Mouse (Mus musculus) neural tube, embryonic 12.5 days (tissue): Measurements from ENCODE around the gene Vmn1r195. TPM values are rescaled to one million over a fixed set of nuclear protein-coding genes. Genes with fewer than 3 reads are reported as not detected.
"Not testable (repeated sequence)": the region's sequence is repeated elsewhere in the genome, so short reads cannot be mapped to it uniquely, and the experiment has no call there.

Source experiments
- ATAC-seq: fragments of 200-750 bp; cut with Nextera tagmentation; 2 replicates; pipeline ENCODE4 v1.8.0; 2017; ENCODE audit warnings: low read depth, mild to moderate bottlenecking, moderate TSS enrichment, moderate library complexity; ENCODE audit not compliant: low FRiP score
- H3K27ac ChIP-seq: fragments of 300-500 bp; sonication (generic); 2 replicates; pipeline ENCODE4 v1.5.1; 2016
- H3K27me3 ChIP-seq: fragments of 300-500 bp; sonication (generic); replicated peaks from 2 replicates; pipeline ENCODE4 v1.6.1; 2016; ENCODE audit warnings: mild to moderate bottlenecking
- H3K36me3 ChIP-seq: fragments of 300-500 bp; sonication (generic); 2 replicates; pipeline ENCODE4 v1.6.1; 2016; ENCODE audit warnings: mild to moderate bottlenecking
- H3K4me1 ChIP-seq: fragments of 300-500 bp; sonication (generic); 2 replicates; pipeline ENCODE4 v1.6.1; 2016
- H3K4me2 ChIP-seq: fragments of 300-500 bp; sonication (generic); replicated peaks from 2 replicates; pipeline ENCODE4 v1.6.1; 2016; ENCODE audit warnings: mild to moderate bottlenecking
- H3K4me3 ChIP-seq: fragments of 300-500 bp; sonication (generic); 2 replicates; pipeline ENCODE4 v1.5.1; 2016
- H3K9ac ChIP-seq: fragments of 300-500 bp; sonication (generic); 2 replicates; pipeline ENCODE4 v1.6.1; 2016; ENCODE audit warnings: mild to moderate bottlenecking
- H3K9me3 ChIP-seq: fragments of 300-500 bp; sonication (generic); 2 replicates; pipeline ENCODE4 v1.6.1; 2016; ENCODE audit warnings: mild to moderate bottlenecking
- whole genome bisulfite sequencing: fragments of 180-500 bp; shearing (Covaris S2); methylation state at CpG from one replicate; pipeline ENCODE4 v1.1.7; 2016; 5-methylcytosine and 5-hydroxymethylcytosine counted together
- polyA plus RNA-seq: library from polyadenylated mRNA; unstranded; fragments of >200 nt; fragmentation: Nextera tagmentation; extraction: Ambion mirVana; gene quantifications from 2 replicates; pipeline ENCODE4 v1.2.1, GENCODE M21; 2016

Gene Vmn1r195
- not detected in 2 replicates for polyA plus RNA-seq

GRCm38 (mm10) chr13:22270222-22270621 lies at the start of gene Vmn1r195:
Gene Vmn1r195 (plus strand): TSS chr13:22270522.
- H3K27ac ChIP-seq, H3K9me3 ChIP-seq, H3K9ac ChIP-seq, H3K36me3 ChIP-seq, H3K4me1 ChIP-seq, H3K4me3 ChIP-seq, ATAC-seq, H3K27me3 ChIP-seq, H3K4me2 ChIP-seq: not testable (repeated sequence)
- WGBS: 96% methylated on average over 1 of the region's 1 CpGs

GRCm38 (mm10) chr13:22223060-22223459 lies 47.3 kb upstream of the Vmn1r195 start, which contains the start of gene Vmn1r193:
Gene Vmn1r193 (minus strand): TSS chr13:22223160.
- not testable (repeated sequence) for H3K27ac ChIP-seq, H3K36me3 ChIP-seq, H3K27me3 ChIP-seq, H3K9me3 ChIP-seq, H3K4me3 ChIP-seq, H3K9ac ChIP-seq, H3K4me1 ChIP-seq, ATAC-seq, H3K4me2 ChIP-seq
- WGBS: 87% methylated on average over 1 of the region's 1 CpGs

- Histone ChIP-seq H3K27me3 (no peaks in the 10 kb centered on the region), H3K27ac (no peak within 1 kb of the TSS), H3K9ac (no peak within 1 kb of the TSS), H3K9me3 (no peaks in the 10 kb centered on the region), H3K4me3 (no peak within 1 kb of the TSS), H3K4me1 (no peaks in the 10 kb centered on the region), H3K4me2 (no peak within 1 kb of the TSS), H3K36me3 (no peaks in the 10 kb centered on the region)
- no peak for ATAC-seq
- 56% methylated on average over 1 of the region's 1 CpGs for WGBS
Measured at GRCm38 (mm10) chr13:22243915-22244314, 26.4 kb upstream of the Vmn1r195 start, which contains the start of gene Vmn1r194. Gene Vmn1r194 (plus strand): TSS chr13:22244215.

GRCm38 (mm10) chr13:22271721-22272120 lies 1.4 kb downstream of the Vmn1r195 start:
- Histone ChIP-seq H3K4me2 (no peak overlapping the region), H3K4me1 (no peaks in the 10 kb centered on the region), H3K27ac (no peak overlapping the region), H3K27me3 (no peaks in the 10 kb centered on the region), H3K4me3 (no peak overlapping the region), H3K36me3 (no peaks in the 10 kb centered on the region), H3K9ac (no peak overlapping the region), H3K9me3 (no peaks in the 10 kb centered on the region)
- ATAC-seq: no peak
- WGBS: 57% methylated on average over 2 of the region's 2 CpGs

- WGBS: 78% methylated on average over 2 of the region's 2 CpGs
- H3K27me3 ChIP-seq: no peaks in the 10 kb centered on the region
- no peak overlapping the region for H3K27ac ChIP-seq
- H3K9ac ChIP-seq: no peak overlapping the region
- no peak for ATAC-seq
- H3K36me3 ChIP-seq: no peaks in the 10 kb centered on the region
- H3K4me1 ChIP-seq: no peaks in the 10 kb centered on the region
- no peaks in the 10 kb centered on the region for H3K9me3 ChIP-seq
- H3K4me3 ChIP-seq: no peak overlapping the region
- no peak overlapping the region for H3K4me2 ChIP-seq
Measured at GRCm38 (mm10) chr13:22284578-22284977, 14.3 kb downstream of the Vmn1r195 start.

- H3K27ac ChIP-seq: no peak within 1 kb of the TSS
- H3K4me2 ChIP-seq: no peak within 1 kb of the TSS
- no peaks in the 10 kb centered on the region for H3K36me3 ChIP-seq
- H3K4me3 ChIP-seq: no peak within 1 kb of the TSS
- no peaks in the 10 kb centered on the region for H3K9me3 ChIP-seq
- 80% methylated on average over 2 of the region's 2 CpGs for WGBS
- no peaks in the 10 kb centered on the region for H3K27me3 ChIP-seq
- no peaks in the 10 kb centered on the region for H3K4me1 ChIP-seq
- no peak within 1 kb of the TSS for H3K9ac ChIP-seq
- no peak for ATAC-seq
Measured at GRCm38 (mm10) chr13:22289620-22290019, 19.3 kb downstream of the Vmn1r195 start, which contains the start of gene Vmn1r196. Gene Vmn1r196 (plus strand): TSS chr13:22289920.

GRCm38 (mm10) chr13:22308075-22308474 lies 37.8 kb downstream of the Vmn1r195 start:
- H3K4me1 ChIP-seq, H3K9ac ChIP-seq, H3K4me3 ChIP-seq, ATAC-seq, H3K36me3 ChIP-seq, H3K27me3 ChIP-seq, H3K9me3 ChIP-seq, H3K4me2 ChIP-seq, H3K27ac ChIP-seq: not testable (repeated sequence)
- 88% methylated on average over 5 of the region's 5 CpGs for WGBS

- Histone ChIP-seq H3K4me3 (no peak overlapping the region), H3K9ac (no peak overlapping the region), H3K27me3 (no peaks in the 10 kb centered on the region), H3K36me3 (no peaks in the 10 kb centered on the region), H3K4me2 (no peak overlapping the region), H3K27ac (no peak overlapping the region), H3K9me3 (no peaks in the 10 kb centered on the region), H3K4me1 (no peaks in the 10 kb centered on the region)
- no peak for ATAC-seq
- WGBS: 78% methylated on average over 2 of the region's 2 CpGs
Measured at GRCm38 (mm10) chr13:22315361-22315760, 45.0 kb downstream of the Vmn1r195 start.

- H3K4me1 ChIP-seq: no peaks in the 10 kb centered on the region
- no peaks in the 10 kb centered on the region for H3K36me3 ChIP-seq
- H3K4me2 ChIP-seq: no peak overlapping the region
- no peak overlapping the region for H3K27ac ChIP-seq
- 88% methylated on average over 2 of the region's 2 CpGs for whole genome bisulfite sequencing
- no peaks in the 10 kb centered on the region for H3K27me3 ChIP-seq
- no peak overlapping the region for H3K9ac ChIP-seq
- no peak for ATAC-seq
- H3K4me3 ChIP-seq: no peak overlapping the region
- no peaks in the 10 kb centered on the region for H3K9me3 ChIP-seq
Measured at GRCm38 (mm10) chr13:22317366-22317765, 47.0 kb downstream of the Vmn1r195 start.

GRCm38 (mm10) chr13:22320091-22320490 lies 49.8 kb downstream of the Vmn1r195 start:
- Histone ChIP-seq H3K4me2 (no peak overlapping the region), H3K27ac (no peak overlapping the region), H3K9me3 (no peaks in the 10 kb centered on the region), H3K27me3 (no peaks in the 10 kb centered on the region), H3K36me3 (no peaks in the 10 kb centered on the region), H3K4me1 (no peaks in the 10 kb centered on the region), H3K9ac (no peak overlapping the region), H3K4me3 (no peak overlapping the region)
- no peak for ATAC-seq

- H3K9me3 ChIP-seq: no peaks in the 10 kb centered on the region
- no peak within 1 kb of the TSS for H3K9ac ChIP-seq
- no peak within 1 kb of the TSS for H3K4me2 ChIP-seq
- H3K36me3 ChIP-seq: no peaks in the 10 kb centered on the region
- no peaks in the 10 kb centered on the region for H3K4me1 ChIP-seq
- H3K27me3 ChIP-seq: no peaks in the 10 kb centered on the region
- no peak within 1 kb of the TSS for H3K27ac ChIP-seq
- H3K4me3 ChIP-seq: no peak within 1 kb of the TSS
- ATAC-seq: no peak
Measured at GRCm38 (mm10) chr13:22324289-22324688, 54.0 kb downstream of the Vmn1r195 start, which contains the start of gene Vmn1r197. Gene Vmn1r197 (plus strand): TSS chr13:22324589.
